Comparison of ENCODE assay signal across 17 mouse cellular contexts in the genomic region with DNA sequence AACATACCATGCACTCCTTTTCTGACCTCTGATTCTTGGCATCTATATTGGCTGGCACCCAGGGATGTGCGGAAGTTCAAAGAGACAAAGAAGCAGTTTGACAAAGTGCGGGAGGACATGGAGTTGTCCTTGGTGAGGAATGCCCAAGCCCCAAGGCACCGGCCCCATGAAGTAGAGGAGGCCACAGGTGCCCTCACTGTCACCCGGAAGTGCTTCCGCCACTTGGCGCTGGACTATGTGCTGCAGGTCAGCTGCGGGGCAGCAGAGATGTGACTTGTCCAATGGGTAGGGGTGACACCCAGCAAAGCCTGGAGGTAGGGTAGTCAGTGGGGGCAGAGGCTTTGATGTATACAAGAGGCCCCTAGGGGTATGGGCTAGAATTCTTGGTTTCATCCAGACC. TPM values are rescaled to one million over a fixed set of nuclear protein-coding genes. Genes with fewer than 3 reads are reported as not detected.
DNase-seq lines count a peak whose midpoint lies in the region; ATAC-seq and TF ChIP-seq lines count a peak whose summit lies in the region.
"Had no signal": no experiment of that assay in that cellular context is flagged by ENCODE, and none has a peak within 500 bp of the region (broad histone marks: within the 10 kb centered on the region; RNA-seq: fewer than 3 reads in every experiment).

No protein-coding gene starts in this region.

- H3K4me1 ChIP-seq in forebrain, embryonic 10.5 days: peaks cover 12% of the 10 kb centered on the region
- peaks cover 14% of the 10 kb centered on the region for H3K4me1 ChIP-seq in forebrain, embryonic 14.5 days (ENCODE audit: control insufficient read depth, insufficient read depth, low read length)
- H3K4me1 ChIP-seq in midbrain, embryonic 10.5 days: peaks cover 12% of the 10 kb centered on the region
- peaks cover 15% of the 10 kb centered on the region for H3K4me1 ChIP-seq in midbrain, embryonic 14.5 days (ENCODE audit: control insufficient read depth, insufficient read depth, low read length)
- peaks cover 4% of the 10 kb centered on the region; the same call in 1 of the 2 replicates for H3K4me1 ChIP-seq in intestine, postnatal 0 days (replicated peaks; ENCODE audit: control insufficient read depth, insufficient read depth, low read length)

- no peak for TF ChIP-seq CTCF in intestine, postnatal 0 days (IDR thresholded peaks at IDR 0.05; ENCODE audit: low read depth)

- peaks cover 84% of the 10 kb centered on the region for H3K36me3 ChIP-seq in forebrain, embryonic 10.5 days (replicated peaks)
- H3K36me3 ChIP-seq in forebrain, embryonic 14.5 days (ENCODE audit: control insufficient read depth, insufficient read depth, low read length): peaks cover 82% of the 10 kb centered on the region
- H3K36me3 ChIP-seq in midbrain, embryonic 10.5 days: peaks cover 80% of the 10 kb centered on the region
- peaks cover 82% of the 10 kb centered on the region for H3K36me3 ChIP-seq in midbrain, embryonic 14.5 days (ENCODE audit: control insufficient read depth, insufficient read depth, low read length)
- peaks cover 63% of the 10 kb centered on the region for H3K36me3 ChIP-seq in intestine, postnatal 0 days (ENCODE audit: control insufficient read depth, insufficient read depth)

- no peaks in the 10 kb centered on the region for H3K27me3 ChIP-seq in forebrain, embryonic 10.5 days (ENCODE audit: poor library complexity, severe bottlenecking)
- no peaks in the 10 kb centered on the region for H3K27me3 ChIP-seq in forebrain, embryonic 14.5 days (replicated peaks; ENCODE audit: control insufficient read depth, insufficient read depth, low read length)
- H3K27me3 ChIP-seq in midbrain, embryonic 10.5 days (ENCODE audit: low read depth, poor library complexity, severe bottlenecking): no peaks in the 10 kb centered on the region
- H3K27me3 ChIP-seq in midbrain, embryonic 14.5 days (ENCODE audit: control insufficient read depth, insufficient read depth, low read length): no peaks in the 10 kb centered on the region
- H3K27me3 ChIP-seq in intestine, postnatal 0 days (replicated peaks; ENCODE audit: control insufficient read depth, insufficient read depth, low read length): no peaks in the 10 kb centered on the region
- H3K27me3 ChIP-seq: embryonic facial prominence, embryonic 12.5 days; kidney, embryonic 15.5 days; limb, embryonic 15.5 days had no signal

- no peak overlapping the region for H3K4me2 ChIP-seq in forebrain, embryonic 14.5 days (ENCODE audit: low read length)
- no peak overlapping the region for H3K4me2 ChIP-seq in midbrain, embryonic 14.5 days (ENCODE audit: low read length)
- no peak overlapping the region for H3K4me2 ChIP-seq in intestine, postnatal 0 days (replicated peaks; ENCODE audit: low read depth)
- H3K4me2 ChIP-seq: embryonic facial prominence, embryonic 12.5 days; hindbrain, embryonic 14.5 days; kidney, embryonic 15.5 days; limb, embryonic 15.5 days had no signal

- no peak overlapping the region for H3K4me3 ChIP-seq in forebrain, embryonic 10.5 days
- H3K4me3 ChIP-seq in forebrain, embryonic 14.5 days (ENCODE audit: low read depth, low read length): no peak overlapping the region
- H3K4me3 ChIP-seq in midbrain, embryonic 10.5 days: no peak overlapping the region
- H3K4me3 ChIP-seq in midbrain, embryonic 14.5 days (replicated peaks; ENCODE audit: low read depth, low read length): no peak overlapping the region
- H3K4me3 ChIP-seq in intestine, postnatal 0 days (ENCODE audit: low read depth, low read length): no peak overlapping the region
- H3K4me3 ChIP-seq: embryonic facial prominence, embryonic 12.5 days; erythroblast, embryonic 14.5 days; kidney, embryonic 15.5 days; limb, embryonic 15.5 days had no signal

- DNase-seq in forebrain, embryonic 10.5 days (ENCODE audit: extremely low spot score, low spot score): peak; percentile 7
- no peak for DNase-seq in forebrain, embryonic 14.5 days (ENCODE audit: low spot score)
- peak; percentile 1 for DNase-seq in layer of hippocampus, adult 9-11 months
- DNase-seq in layer of hippocampus, postnatal 14 days (ENCODE audit: low spot score in 2 of 2): no peak
- DNase-seq in midbrain, embryonic 10.5 days (ENCODE audit: low spot score): peak; percentile 6
- DNase-seq in midbrain, embryonic 14.5 days: no peak
- DNase-seq: forebrain, postnatal 0 days; gastrocnemius, postnatal 36 days; liver, postnatal 0 days; lung, postnatal 36 days; thymus, postnatal 25 days had no signal

- no peak overlapping the region for H3K27ac ChIP-seq in forebrain, embryonic 10.5 days
- no peak overlapping the region for H3K27ac ChIP-seq in forebrain, embryonic 14.5 days (ENCODE audit: low read depth, low read length)
- H3K27ac ChIP-seq in midbrain, embryonic 10.5 days (replicated peaks): no peak overlapping the region
- H3K27ac ChIP-seq in midbrain, embryonic 14.5 days (replicated peaks; ENCODE audit: low read depth, low read length): no peak overlapping the region
- no peak overlapping the region for H3K27ac ChIP-seq in intestine, postnatal 0 days (ENCODE audit: low read depth, low read length)
- H3K27ac ChIP-seq: embryonic facial prominence, embryonic 12.5 days; hindbrain, embryonic 14.5 days; kidney, embryonic 15.5 days; limb, embryonic 15.5 days had no signal

- H3K9me3 ChIP-seq in forebrain, embryonic 10.5 days: no peaks in the 10 kb centered on the region
- H3K9me3 ChIP-seq in forebrain, embryonic 14.5 days (replicated peaks; ENCODE audit: control insufficient read depth, low read length): no peaks in the 10 kb centered on the region
- no peaks in the 10 kb centered on the region for H3K9me3 ChIP-seq in midbrain, embryonic 10.5 days (replicated peaks)
- no peaks in the 10 kb centered on the region for H3K9me3 ChIP-seq in midbrain, embryonic 14.5 days (ENCODE audit: control insufficient read depth, low read length)
- H3K9me3 ChIP-seq in intestine, postnatal 0 days (ENCODE audit: control insufficient read depth): no peaks in the 10 kb centered on the region
- H3K9me3 ChIP-seq: embryonic facial prominence, embryonic 12.5 days; kidney, embryonic 15.5 days; limb, embryonic 15.5 days had no signal

- WGBS in forebrain, embryonic 10.5 days: 97% methylated on average over 7 of the region's 7 CpGs
- WGBS in forebrain, embryonic 14.5 days: 96% methylated on average over 7 of the region's 7 CpGs
- 96% methylated on average over 7 of the region's 7 CpGs for WGBS in midbrain, embryonic 10.5 days
- WGBS in midbrain, embryonic 14.5 days: 95% methylated on average over 7 of the region's 7 CpGs
- WGBS in intestine, postnatal 0 days: 94% methylated on average over 7 of the region's 7 CpGs

- no peak overlapping the region for H3K9ac ChIP-seq in forebrain, embryonic 14.5 days (ENCODE audit: low read length)
- H3K9ac ChIP-seq in midbrain, embryonic 14.5 days (replicated peaks; ENCODE audit: low read length): no peak overlapping the region
- no peak overlapping the region for H3K9ac ChIP-seq in intestine, postnatal 0 days (ENCODE audit: low read depth, low read length)
- H3K9ac ChIP-seq: embryonic facial prominence, embryonic 12.5 days; forebrain, postnatal 0 days; hindbrain, embryonic 14.5 days; kidney, embryonic 15.5 days; limb, embryonic 15.5 days; liver, postnatal 0 days had no signal

- ATAC-seq in forebrain, embryonic 14.5 days: no peak
- ATAC-seq in midbrain, embryonic 14.5 days (ENCODE audit: low FRiP score, low TSS enrichment): no peak
- no peak for ATAC-seq in intestine, postnatal 0 days
- ATAC-seq: forebrain, postnatal 0 days; liver, postnatal 0 days had no signal

RNA-seq across cellular contexts. Expression of a gene that starts 7.7 kb away (rescaled TPM):
- 24.3 and 24.5 TPM in 2 replicates for polyA plus RNA-seq in forebrain, embryonic 10.5 days (2016; fragmentation: Nextera tagmentation; extraction: Ambion mirVana)
- 60.5 and 77.0 TPM in 2 replicates for polyA plus RNA-seq in forebrain, embryonic 14.5 days (2014; fragmentation: Nextera tagmentation; extraction: Ambion mirVana)
- 100 to 1,000 TPM; 143 to 160 TPM for total RNA-seq in layer of hippocampus, postnatal 14 days (2021)
- polyA plus RNA-seq in midbrain, embryonic 10.5 days (2016; fragmentation: Nextera tagmentation; extraction: Ambion mirVana): 24.3 and 38.4 TPM in 2 replicates
- 76.6 and 84.8 TPM in 2 replicates for polyA plus RNA-seq in midbrain, embryonic 14.5 days (2014; fragmentation: Nextera tagmentation; extraction: Ambion mirVana)
- polyA plus RNA-seq in intestine, postnatal 0 days (2015; fragmentation: Nextera tagmentation; extraction: Ambion mirVana): 4.4 TPM in 2 replicates

RNA-seq across cellular contexts. Expression of a gene that starts 7.8 kb away (rescaled TPM):
- 54.5 and 56.3 TPM in 2 replicates for polyA plus RNA-seq in forebrain, embryonic 10.5 days (2016; fragmentation: Nextera tagmentation; extraction: Ambion mirVana)
- 46.5 and 52.8 TPM in 2 replicates for polyA plus RNA-seq in forebrain, embryonic 14.5 days (2014; fragmentation: Nextera tagmentation; extraction: Ambion mirVana)
- total RNA-seq in layer of hippocampus, postnatal 14 days (2021): 10 to 100 TPM; 61.3 to 65.4 TPM
- 50.7 and 53.4 TPM in 2 replicates for polyA plus RNA-seq in midbrain, embryonic 10.5 days (2016; fragmentation: Nextera tagmentation; extraction: Ambion mirVana)
- 45.8 and 54.5 TPM in 2 replicates for polyA plus RNA-seq in midbrain, embryonic 14.5 days (2014; fragmentation: Nextera tagmentation; extraction: Ambion mirVana)
- 23.6 and 23.8 TPM in 2 replicates for polyA plus RNA-seq in intestine, postnatal 0 days (2015; fragmentation: Nextera tagmentation; extraction: Ambion mirVana)

RNA-seq across cellular contexts. Expression of a gene that starts 30.0 kb away (rescaled TPM):
- polyA plus RNA-seq in forebrain, embryonic 10.5 days (2016; fragmentation: Nextera tagmentation; extraction: Ambion mirVana): 120 and 121 TPM in 2 replicates
- polyA plus RNA-seq in forebrain, embryonic 14.5 days (2014; fragmentation: Nextera tagmentation; extraction: Ambion mirVana): 94.6 and 102 TPM in 2 replicates
- total RNA-seq in layer of hippocampus, postnatal 14 days (2021): 10 to 100 TPM; 29.4 to 33.0 TPM
- 114 and 116 TPM in 2 replicates for polyA plus RNA-seq in midbrain, embryonic 10.5 days (2016; fragmentation: Nextera tagmentation; extraction: Ambion mirVana)
- 78.2 and 83.2 TPM in 2 replicates for polyA plus RNA-seq in midbrain, embryonic 14.5 days (2014; fragmentation: Nextera tagmentation; extraction: Ambion mirVana)
- polyA plus RNA-seq in intestine, postnatal 0 days (2015; fragmentation: Nextera tagmentation; extraction: Ambion mirVana): 19.9 and 20.9 TPM in 2 replicates

RNA-seq across cellular contexts. Expression of a gene that starts 30.1 kb away (rescaled TPM):
- polyA plus RNA-seq in forebrain, embryonic 10.5 days (2016; fragmentation: Nextera tagmentation; extraction: Ambion mirVana): 21.2 and 24.0 TPM in 2 replicates
- 28.3 and 29.5 TPM in 2 replicates for polyA plus RNA-seq in forebrain, embryonic 14.5 days (2014; fragmentation: Nextera tagmentation; extraction: Ambion mirVana)
- total RNA-seq in layer of hippocampus, postnatal 14 days (2021): 10 to 100 TPM; 29.5 to 31.2 TPM
- polyA plus RNA-seq in midbrain, embryonic 10.5 days (2016; fragmentation: Nextera tagmentation; extraction: Ambion mirVana): 21.6 and 24.6 TPM in 2 replicates
- 24.6 and 31.2 TPM in 2 replicates for polyA plus RNA-seq in midbrain, embryonic 14.5 days (2014; fragmentation: Nextera tagmentation; extraction: Ambion mirVana)
- polyA plus RNA-seq in intestine, postnatal 0 days (2015; fragmentation: Nextera tagmentation; extraction: Ambion mirVana): 17.4 and 19.2 TPM in 2 replicates

RNA-seq across cellular contexts. Expression of a gene that starts 36.2 kb away (rescaled TPM):
- 0.12 and 0.33 TPM in 2 replicates for polyA plus RNA-seq in forebrain, embryonic 10.5 days (2016; fragmentation: Nextera tagmentation; extraction: Ambion mirVana)
- polyA plus RNA-seq in forebrain, embryonic 14.5 days (2014; fragmentation: Nextera tagmentation; extraction: Ambion mirVana): 0.46 and 0.61 TPM in 2 replicates
- total RNA-seq in layer of hippocampus, postnatal 14 days (2021): under 1 TPM; 0.25 to 0.29 TPM
- polyA plus RNA-seq in midbrain, embryonic 10.5 days (2016; fragmentation: Nextera tagmentation; extraction: Ambion mirVana): 0.22 and 0.41 TPM in 2 replicates
- polyA plus RNA-seq in midbrain, embryonic 14.5 days (2014; fragmentation: Nextera tagmentation; extraction: Ambion mirVana): 0.31 and 0.57 TPM in 2 replicates
- polyA plus RNA-seq in intestine, postnatal 0 days (2015; fragmentation: Nextera tagmentation; extraction: Ambion mirVana): 0.16 and 0.22 TPM in 2 replicates
- polyA plus RNA-seq: erythroblast, embryonic 14.5 days had no signal

Comparison
In these comparisons a context has a peak if more than half of its experiments do, and no peak if none do; other contexts are left out.
1. DNase-seq: peak in forebrain, embryonic 10.5 days (single experiment), layer of hippocampus, adult 9-11 months (single experiment) and midbrain, embryonic 10.5 days (single experiment); none in forebrain, embryonic 14.5 days (single experiment), layer of hippocampus, postnatal 14 days (0 of 2) and midbrain, embryonic 14.5 days (single experiment).